Mouse (Mus musculus): ENCODE data around the gene Ccdc155. TPM values are rescaled to one million over a fixed set of nuclear protein-coding genes. Genes with fewer than 3 reads are reported as not detected.

The Ccdc155 gene
- 0.43 and 0.73 TPM in 2 replicates for polyA plus RNA-seq (2014; fragmentation: Nextera tagmentation; extraction: Ambion mirVana)

DNA sequence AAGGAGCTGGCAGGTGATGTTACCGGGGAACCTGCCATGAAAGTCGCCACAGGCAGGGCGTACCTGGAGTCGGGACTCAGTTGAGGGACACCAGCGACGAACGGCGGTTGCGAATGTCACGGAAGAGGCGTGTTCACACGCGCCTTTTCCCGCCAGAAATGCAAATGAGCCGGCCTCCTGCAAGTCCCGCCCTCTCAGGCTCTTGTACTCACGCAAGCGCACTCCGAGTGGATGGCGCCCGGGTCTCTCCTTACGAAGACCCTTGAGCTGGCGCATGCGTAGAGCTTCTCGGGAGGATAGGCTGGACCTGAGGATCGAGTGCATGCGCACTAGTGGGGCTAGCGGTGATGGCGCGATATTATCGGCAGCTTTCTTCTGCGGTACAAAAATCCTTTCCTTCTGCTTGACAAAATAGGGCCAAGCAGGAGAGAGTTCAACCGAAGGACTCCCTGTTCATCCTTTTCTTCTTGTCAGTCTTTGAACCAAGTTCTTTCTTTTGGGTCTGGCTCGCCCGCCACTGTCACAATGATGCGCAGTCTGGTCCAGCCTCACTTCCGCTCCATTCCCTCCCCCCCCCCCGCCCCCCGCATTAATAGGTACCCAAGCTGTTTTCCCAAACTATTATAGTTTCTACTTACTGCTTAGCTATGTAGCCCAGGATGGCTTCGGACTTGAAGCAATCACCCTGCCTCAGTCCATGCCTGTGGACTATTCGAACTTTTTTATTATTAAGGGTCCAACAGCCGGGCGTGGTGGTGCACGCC, at the start of gene Ccdc155:
TSS of gene Ccdc155 (minus strand) at position 513 of the 764 bp plus-strand sequence.
- H3K27ac ChIP-seq (ENCODE audit: low read depth), result no peak within 1 kb of the TSS
- 9% methylated on average over 41 of the region's 44 CpGs for WGBS

GRCm38 (mm10) chr7:45253806-45254205, 49.1 kb upstream of the Ccdc155 start:
- no peak overlapping the region for H3K4me3 ChIP-seq (ENCODE audit: low read depth, low read length)
- 76% methylated on average over 8 of the region's 8 CpGs for WGBS
- H3K4me2 ChIP-seq (ENCODE audit: low read length), result no peak overlapping the region
- H3K36me3 ChIP-seq (ENCODE audit: control insufficient read depth, insufficient read depth, low read length), result no peaks in the 10 kb centered on the region
- DNase-seq (ENCODE audit: low spot score), result no peak
- no peak overlapping the region for H3K9ac ChIP-seq (ENCODE audit: low read length)
- no peaks in the 10 kb centered on the region for H3K9me3 ChIP-seq (ENCODE audit: control insufficient read depth, low read length)
- no peaks in the 10 kb centered on the region for H3K4me1 ChIP-seq (replicated peaks; ENCODE audit: control insufficient read depth, insufficient read depth, low read length)
- no peak overlapping the region for H3K27ac ChIP-seq (ENCODE audit: low read depth)
- no peaks in the 10 kb centered on the region for H3K27me3 ChIP-seq (replicated peaks; ENCODE audit: control insufficient read depth, insufficient read depth, low read length)
- no peak for ATAC-seq (replicated peaks; ENCODE audit: low FRiP score, low TSS enrichment, low read depth)

More for the DNA sequence above, at the start of gene Ccdc155:
- Histone ChIP-seq H3K4me1 (replicated peaks; ENCODE audit: control insufficient read depth, insufficient read depth, low read length) (no peaks in the 10 kb centered on the region), H3K9ac (ENCODE audit: low read length) (0 out of 2 replicates have a peak within 1 kb of the TSS, but pooled peaks have one; percentile 32), H3K36me3 (ENCODE audit: control insufficient read depth, insufficient read depth, low read length) (no peaks in the 10 kb centered on the region), H3K9me3 (ENCODE audit: control insufficient read depth, low read length) (no peaks in the 10 kb centered on the region), H3K4me3 (ENCODE audit: low read depth, low read length) (peak within 1 kb of the TSS; percentile 40), H3K4me2 (ENCODE audit: low read length) (peak within 1 kb of the TSS; percentile 52), H3K27me3 (replicated peaks; ENCODE audit: control insufficient read depth, insufficient read depth, low read length) (peaks cover 2% of the 10 kb centered on the region; the same call in 1 of the 2 replicates)
- peak; percentile 88 for DNase-seq (ENCODE audit: low spot score)
- peak; percentile 95 for ATAC-seq (replicated peaks; ENCODE audit: low FRiP score, low TSS enrichment, low read depth)

- no peaks in the 10 kb centered on the region for H3K9me3 ChIP-seq (ENCODE audit: control insufficient read depth, low read length)
- H3K4me1 ChIP-seq (replicated peaks; ENCODE audit: control insufficient read depth, insufficient read depth, low read length), result no peaks in the 10 kb centered on the region
- no peak overlapping the region for H3K4me3 ChIP-seq (ENCODE audit: low read depth, low read length)
- H3K27me3 ChIP-seq (replicated peaks; ENCODE audit: control insufficient read depth, insufficient read depth, low read length), result no peaks in the 10 kb centered on the region
- DNase-seq (ENCODE audit: low spot score) (no peak), ATAC-seq (replicated peaks; ENCODE audit: low FRiP score, low TSS enrichment, low read depth) (no peak)
- no peak overlapping the region for H3K27ac ChIP-seq (ENCODE audit: low read depth)
- H3K9ac ChIP-seq (ENCODE audit: low read length), result no peak overlapping the region
- H3K4me2 ChIP-seq (ENCODE audit: low read length), result no peak overlapping the region
- 35% methylated on average over 3 of the region's 3 CpGs for WGBS
- H3K36me3 ChIP-seq (ENCODE audit: control insufficient read depth, insufficient read depth, low read length), result no peaks in the 10 kb centered on the region
Measured at GRCm38 (mm10) chr7:45247666-45248065, 43.0 kb upstream of the Ccdc155 start.

- no peak for ATAC-seq (replicated peaks; ENCODE audit: low FRiP score, low TSS enrichment, low read depth)
- H3K9me3 ChIP-seq (ENCODE audit: control insufficient read depth, low read length), result no peaks in the 10 kb centered on the region
- H3K4me2 ChIP-seq (ENCODE audit: low read length), result peak overlapping the region; percentile 44
- no peak overlapping the region for H3K9ac ChIP-seq (ENCODE audit: low read length)
- no peak overlapping the region for H3K27ac ChIP-seq (ENCODE audit: low read depth)
- H3K4me3 ChIP-seq (ENCODE audit: low read depth, low read length), result 0 out of 2 replicates have a peak overlapping the region, but pooled peaks have one; percentile 10
- WGBS, result 88% methylated on average over 6 of the region's 6 CpGs
- DNase-seq (ENCODE audit: low spot score), result no peak
- no peaks in the 10 kb centered on the region for H3K27me3 ChIP-seq (replicated peaks; ENCODE audit: control insufficient read depth, insufficient read depth, low read length)
- H3K4me1 ChIP-seq (replicated peaks; ENCODE audit: control insufficient read depth, insufficient read depth, low read length), result no peaks in the 10 kb centered on the region
- H3K36me3 ChIP-seq (ENCODE audit: control insufficient read depth, insufficient read depth, low read length), result no peaks in the 10 kb centered on the region
Measured at GRCm38 (mm10) chr7:45241389-45241749, 36.7 kb upstream of the Ccdc155 start.

DNA sequence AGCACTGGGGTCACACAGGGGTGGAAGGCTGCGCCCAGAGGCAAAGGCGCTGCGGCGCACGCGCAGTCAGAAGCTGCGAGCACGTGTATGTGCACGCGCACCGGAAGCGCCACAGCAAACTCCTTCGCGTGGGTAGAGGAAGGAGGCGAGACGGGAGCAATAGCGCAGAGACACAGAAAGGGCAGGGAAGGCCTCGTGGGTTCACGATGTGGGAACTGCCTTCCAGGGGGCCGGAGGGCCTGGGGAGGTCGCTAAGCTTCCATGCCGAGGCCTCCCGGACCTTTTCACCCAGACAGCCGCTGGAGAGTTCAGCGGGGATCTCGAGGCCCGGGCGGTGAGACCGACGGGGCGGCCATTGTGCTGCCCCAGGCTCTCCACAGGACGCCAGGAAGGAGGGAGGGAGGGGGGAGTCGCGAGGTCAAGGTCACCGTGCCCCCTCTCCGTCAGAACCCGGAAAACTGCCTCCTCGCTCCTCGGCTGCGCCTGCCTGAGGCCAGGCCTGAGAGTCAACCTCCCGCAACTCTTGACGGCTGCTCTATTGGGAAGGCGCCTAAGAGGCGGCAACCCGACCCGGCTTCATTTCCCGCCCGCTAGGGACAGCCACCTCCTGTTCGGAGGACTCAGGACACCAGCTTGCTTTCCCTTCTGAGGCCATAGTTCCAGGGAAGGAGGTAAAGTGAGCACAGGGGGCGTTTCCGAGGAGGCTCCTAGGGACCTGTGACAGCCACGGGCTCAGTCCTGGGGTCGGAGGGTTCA, 36.1 kb upstream of the Ccdc155 start, which contains the start of gene Slc6a16:
TSS of gene Slc6a16 (plus strand) at position 453 of the 756 bp plus-strand sequence.
- H3K4me1 ChIP-seq (replicated peaks; ENCODE audit: control insufficient read depth, insufficient read depth, low read length), result no peaks in the 10 kb centered on the region
- H3K4me2 ChIP-seq (ENCODE audit: low read length), result peak within 1 kb of the TSS; percentile 44
- H3K27me3 ChIP-seq (replicated peaks; ENCODE audit: control insufficient read depth, insufficient read depth, low read length), result no peaks in the 10 kb centered on the region
- WGBS, result 14% methylated on average over 53 of the region's 53 CpGs
- H3K4me3 ChIP-seq (ENCODE audit: low read depth, low read length), result peak within 1 kb of the TSS; percentile 10; the same call in 1 of the 2 replicates
- no peak within 1 kb of the TSS for H3K27ac ChIP-seq (ENCODE audit: low read depth)
- H3K36me3 ChIP-seq (ENCODE audit: control insufficient read depth, insufficient read depth, low read length), result no peaks in the 10 kb centered on the region
- peak; percentile 73 for DNase-seq (ENCODE audit: low spot score)
- H3K9ac ChIP-seq (ENCODE audit: low read length), result peak within 1 kb of the TSS; percentile 20; the same call in 1 of the 2 replicates
- ATAC-seq (replicated peaks; ENCODE audit: low FRiP score, low TSS enrichment, low read depth), result no peak
- no peaks in the 10 kb centered on the region for H3K9me3 ChIP-seq (ENCODE audit: control insufficient read depth, low read length)

DNA sequence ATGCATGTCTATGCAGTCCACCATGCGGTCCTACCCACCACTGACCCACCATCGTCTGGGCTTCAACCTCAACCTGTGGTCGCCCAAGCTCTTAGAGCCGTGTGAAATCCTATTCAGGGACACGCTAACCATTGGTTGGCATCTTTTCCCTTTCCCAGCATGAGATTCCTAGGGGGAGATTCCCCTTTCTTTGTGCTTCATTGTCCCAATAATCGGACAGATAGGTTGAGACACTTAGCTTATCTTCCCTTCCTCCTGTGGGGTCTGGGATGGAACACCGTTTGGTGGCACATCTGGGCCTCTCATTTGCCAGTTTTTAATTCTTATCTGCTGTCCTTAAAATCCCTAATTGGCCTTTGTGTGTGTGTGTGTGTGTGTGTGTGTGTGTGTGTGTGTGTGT, 35.4 kb upstream of the Ccdc155 start:
- 89% methylated on average over 7 of the region's 7 CpGs for WGBS
- no peak for ATAC-seq (replicated peaks; ENCODE audit: low FRiP score, low TSS enrichment, low read depth)
- H3K4me3 ChIP-seq (ENCODE audit: low read depth, low read length), result no peak overlapping the region

GRCm38 (mm10) chr7:45238723-45239496, 34.2 kb upstream of the Ccdc155 start, which contains the start of gene Cd37:
Gene Cd37 (minus strand): TSS chr7:45239115.
- H3K4me2 ChIP-seq (ENCODE audit: low read length), result peak within 1 kb of the TSS; percentile 22; the same call in 1 of the 2 replicates
- ATAC-seq (replicated peaks; ENCODE audit: low FRiP score, low TSS enrichment, low read depth), result no peak
- H3K36me3 ChIP-seq (ENCODE audit: control insufficient read depth, insufficient read depth, low read length), result peaks cover under 1% of the 10 kb centered on the region
- H3K27me3 ChIP-seq (replicated peaks; ENCODE audit: control insufficient read depth, insufficient read depth, low read length), result no peaks in the 10 kb centered on the region
- DNase-seq (ENCODE audit: low spot score), result no peak
- 38% methylated on average over 20 of the region's 20 CpGs for WGBS
- peaks cover 15% of the 10 kb centered on the region for H3K4me1 ChIP-seq (replicated peaks; ENCODE audit: control insufficient read depth, insufficient read depth, low read length)
- no peak within 1 kb of the TSS for H3K27ac ChIP-seq (ENCODE audit: low read depth)
- no peak within 1 kb of the TSS for H3K9ac ChIP-seq (ENCODE audit: low read length)
- H3K9me3 ChIP-seq (ENCODE audit: control insufficient read depth, low read length), result no peaks in the 10 kb centered on the region
- H3K4me3 ChIP-seq (ENCODE audit: low read depth, low read length), result no peak within 1 kb of the TSS

More for the DNA sequence above, 35.4 kb upstream of the Ccdc155 start:
- Histone ChIP-seq H3K9me3 (ENCODE audit: control insufficient read depth, low read length) (no peaks in the 10 kb centered on the region), H3K27me3 (replicated peaks; ENCODE audit: control insufficient read depth, insufficient read depth, low read length) (no peaks in the 10 kb centered on the region), H3K36me3 (ENCODE audit: control insufficient read depth, insufficient read depth, low read length) (no peaks in the 10 kb centered on the region), H3K4me2 (ENCODE audit: low read length) (no peak overlapping the region), H3K27ac (ENCODE audit: low read depth) (no peak overlapping the region), H3K9ac (ENCODE audit: low read length) (no peak overlapping the region), H3K4me1 (replicated peaks; ENCODE audit: control insufficient read depth, insufficient read depth, low read length) (peaks cover 6% of the 10 kb centered on the region)
- no peak for DNase-seq (ENCODE audit: low spot score)
